Comparison of ENCODE assay signal across 14 mouse cellular contexts in genomic region chr6:115238031-115239027, GRCm38 (mm10). TPM values are rescaled to one million over a fixed set of nuclear protein-coding genes. Genes with fewer than 3 reads are reported as not detected.
DNase-seq lines count a peak whose midpoint lies in the region; ATAC-seq and TF ChIP-seq lines count a peak whose summit lies in the region.
"Had no signal": no experiment of that assay in that cellular context is flagged by ENCODE, and none has a peak within 500 bp of the region (broad histone marks: within the 10 kb centered on the region; RNA-seq: fewer than 3 reads in every experiment).

No protein-coding gene starts in this region.

- H3K27me3 ChIP-seq in heart, embryonic 11.5 days (ENCODE audit: control insufficient read depth, insufficient read depth, low read length) = peaks cover 78% of the 10 kb centered on the region
- H3K27me3 ChIP-seq in heart, postnatal 0 days (ENCODE audit: control insufficient read depth, insufficient read depth, low read length) = peaks cover 52% of the 10 kb centered on the region
- H3K27me3 ChIP-seq: embryonic facial prominence, embryonic 15.5 days; limb, embryonic 15.5 days had no signal

- peak; percentile 86 for DNase-seq in heart, adult 8-10 months (ENCODE audit: low spot score)
- DNase-seq in adrenal gland, postnatal 14 days = peak; percentile 62
- peak; percentile 93 to 95 for DNase-seq in cerebellum, adult 18-20 months
- DNase-seq in heart, postnatal 0 days (ENCODE audit: low spot score) = no peak
- no peak for DNase-seq in right cerebral cortex, adult 2 months (ENCODE audit: low spot score in 2 of 2)
- DNase-seq: kidney, adult 8-10 months had no signal

- no peak for TF ChIP-seq CTCF in heart, postnatal 0 days (IDR thresholded peaks at IDR 0.05; ENCODE audit: low read depth)

- no peak overlapping the region for H3K4me2 ChIP-seq in heart, embryonic 11.5 days
- H3K4me2 ChIP-seq in heart, postnatal 0 days (ENCODE audit: low read depth, low read length) = no peak overlapping the region
- H3K4me2 ChIP-seq: embryonic facial prominence, embryonic 15.5 days; limb, embryonic 15.5 days had no signal

- H3K9ac ChIP-seq in heart, embryonic 11.5 days (ENCODE audit: low read depth, low read length) = no peak overlapping the region
- H3K9ac ChIP-seq in heart, postnatal 0 days (replicated peaks; ENCODE audit: low read depth, low read length) = no peak overlapping the region
- H3K9ac ChIP-seq: embryonic facial prominence, embryonic 15.5 days; limb, embryonic 15.5 days had no signal

- no peaks in the 10 kb centered on the region for H3K36me3 ChIP-seq in heart, embryonic 11.5 days (ENCODE audit: control insufficient read depth, insufficient read depth, low read length)
- H3K36me3 ChIP-seq in heart, postnatal 0 days (replicated peaks; ENCODE audit: control insufficient read depth, insufficient read depth, low read length) = no peaks in the 10 kb centered on the region
- H3K36me3 ChIP-seq: embryonic facial prominence, embryonic 15.5 days; limb, embryonic 15.5 days had no signal

- WGBS in heart, embryonic 11.5 days (ENCODE audit: insufficient replicate concordance) = 78% methylated on average over 9 of the region's 9 CpGs
- 62% methylated on average over 9 of the region's 9 CpGs for WGBS in heart, postnatal 0 days

- peaks cover 9% of the 10 kb centered on the region for H3K4me1 ChIP-seq in heart, embryonic 11.5 days (ENCODE audit: control insufficient read depth, insufficient read depth, low read length)
- peaks cover 20% of the 10 kb centered on the region; the same call in 1 of the 2 replicates for H3K4me1 ChIP-seq in heart, postnatal 0 days (ENCODE audit: control insufficient read depth, insufficient read depth)
- H3K4me1 ChIP-seq: embryonic facial prominence, embryonic 15.5 days; limb, embryonic 15.5 days had no signal

- H3K9me3 ChIP-seq in heart, embryonic 11.5 days (replicated peaks; ENCODE audit: control insufficient read depth, low read length) = no peaks in the 10 kb centered on the region
- no peaks in the 10 kb centered on the region for H3K9me3 ChIP-seq in heart, postnatal 0 days (replicated peaks; ENCODE audit: control insufficient read depth, low read length)
- H3K9me3 ChIP-seq: embryonic facial prominence, embryonic 15.5 days; limb, embryonic 15.5 days; megakaryocyte, embryonic 14.5 days had no signal

- peak; percentile 87 for TF ChIP-seq EP300 in heart, postnatal 0 days (IDR thresholded peaks at IDR 0.05; ENCODE audit: low read depth)

- H3K27ac ChIP-seq in heart, embryonic 11.5 days (ENCODE audit: low read depth, low read length) = no peak overlapping the region
- peak overlapping the region; percentile 72 for H3K27ac ChIP-seq in heart, postnatal 0 days (ENCODE audit: low read depth)
- H3K27ac ChIP-seq: embryonic facial prominence, embryonic 15.5 days; limb, embryonic 15.5 days had no signal

- ATAC-seq in heart, embryonic 11.5 days (replicated peaks; ENCODE audit: insufficient number of reproducible peaks, low FRiP score, low TSS enrichment) = no peak
- ATAC-seq in heart, postnatal 0 days (ENCODE audit: insufficient read depth, low read depth) = peak; percentile 9; the same call in 1 of the 2 replicates
- ATAC-seq in CD4-positive, CD25-positive, alpha-beta regulatory T cell, adult 4 months = no peak

- H3K4me3 ChIP-seq in heart, embryonic 11.5 days (ENCODE audit: low read depth, low read length) = no peak overlapping the region
- H3K4me3 ChIP-seq in heart, postnatal 0 days (ENCODE audit: low read depth, low read length) = no peak overlapping the region
- H3K4me3 ChIP-seq: embryonic facial prominence, embryonic 15.5 days; limb, embryonic 15.5 days; megakaryocyte, embryonic 14.5 days; myocyte had no signal

RNA-seq across cellular contexts. Expression of gene Gm17482, which starts 11.2 kb away (rescaled TPM):
- not detected for total RNA-seq in heart, adult 8-10 months (2022)
- polyA plus RNA-seq in heart, embryonic 11.5 days (2014; fragmentation: Nextera tagmentation; extraction: Ambion mirVana) = not detected in 2 replicates
- not detected in 2 replicates for total RNA-seq in adrenal gland, postnatal 14 days (2021)
- total RNA-seq in heart, postnatal 0 days (2014; rRNA removed; ENCODE audit: low replicate concordance) = not detected in 2 replicates
- not detected in 2 replicates for polyA plus RNA-seq in heart, postnatal 0 days (2015; fragmentation: Nextera tagmentation; extraction: Ambion mirVana)
- polyA plus RNA-seq in CD4-positive, CD25-positive, alpha-beta regulatory T cell, adult 4 months (2017; shearing (Covaris generic)) = not detected
- total RNA-seq: hematopoietic stem cell, adult 5-6 weeks; layer of hippocampus, adult 8-10 months had no signal
- polyA plus RNA-seq: embryonic facial prominence, embryonic 15.5 days; limb, embryonic 15.5 days; myocyte had no signal

RNA-seq across cellular contexts. Expression of gene Timp4, which starts 13.7 kb away (rescaled TPM):
- total RNA-seq in heart, adult 8-10 months (2022) = 10 to 100 TPM; 26.3 to 43.9 (median 37.1) TPM
- 0.39 TPM in 1 of 2 replicates, not detected in the other for polyA plus RNA-seq in heart, embryonic 11.5 days (2014; fragmentation: Nextera tagmentation; extraction: Ambion mirVana)
- total RNA-seq in adrenal gland, postnatal 14 days (2021) = 24.6 and 36.6 TPM in 2 replicates
- total RNA-seq in heart, postnatal 0 days (2014; rRNA removed; ENCODE audit: low replicate concordance) = 4.6 and 8.8 TPM in 2 replicates
- 9.7 TPM in 2 replicates for polyA plus RNA-seq in heart, postnatal 0 days (2015; fragmentation: Nextera tagmentation; extraction: Ambion mirVana)
- polyA plus RNA-seq in CD4-positive, CD25-positive, alpha-beta regulatory T cell, adult 4 months (2017; shearing (Covaris generic)) = under 1 TPM in 1 of 2 experiments, not detected in 1; 0.20 TPM
- total RNA-seq: hematopoietic stem cell, adult 5-6 weeks had no signal

Comparison
In these comparisons a context has a peak if more than half of its experiments do, and no peak if none do; other contexts are left out.
1. DNase-seq: peak in heart, adult 8-10 months (single experiment), adrenal gland, postnatal 14 days (single experiment) and cerebellum, adult 18-20 months (2 of 2); none in heart, postnatal 0 days (single experiment) and right cerebral cortex, adult 2 months (0 of 2).